Mouse (Mus musculus) thymus, postnatal 36 days (tissue): ENCODE measurements at regions not wholly inside any gene's neighbourhood (a gene's known extent, or its start where the extent isn't known, plus 50 kb on each side); places are given as distances from the start of the nearest gene placed in this dataset.

Experiments
- DNase-seq, 2 experiments: peaks; one replicate each; pipeline ENCODE4 v3.0.0; 2022; ENCODE audit warnings: mixed read lengths in 2 of 2

DNA sequence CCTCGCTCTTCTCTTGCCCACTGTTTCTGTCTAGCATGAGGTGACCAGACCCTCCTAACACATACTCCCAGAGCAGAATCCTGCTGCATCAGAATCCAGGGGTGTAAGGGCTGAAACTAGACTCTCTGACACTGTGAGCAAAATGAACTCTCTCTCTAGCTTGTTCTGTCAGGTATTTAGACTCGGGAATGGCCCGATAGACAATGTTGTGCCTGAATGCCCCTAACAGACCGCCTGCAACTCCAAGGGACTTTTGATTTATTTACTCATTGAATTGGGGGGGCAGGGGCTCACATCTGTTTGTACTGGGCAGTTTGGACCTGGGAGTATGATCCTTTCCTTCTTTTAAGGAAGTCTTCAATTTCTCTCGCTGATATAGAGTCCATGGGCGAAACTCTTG is 469.3 kb upstream of the Trpc7 start:
- DNase-seq, result no peak

DNA sequence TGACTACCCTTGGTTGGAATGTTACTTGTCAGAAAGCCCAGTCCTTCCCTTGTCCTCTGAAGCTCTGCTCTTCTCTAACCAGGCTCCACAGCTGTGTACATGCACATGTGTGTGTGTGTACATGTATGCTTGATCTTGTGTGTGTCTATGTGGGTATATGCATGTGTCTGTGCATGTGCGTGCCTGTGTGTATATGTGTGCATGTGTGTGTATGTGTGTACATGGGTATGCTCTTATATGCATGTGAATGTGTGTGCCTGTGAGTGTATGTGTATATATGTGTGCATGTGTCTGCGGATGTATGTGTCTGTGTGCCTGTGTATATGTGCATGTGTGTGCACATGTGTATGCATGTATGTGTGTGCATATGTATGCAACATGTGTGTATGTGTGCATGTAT is 468.6 kb upstream of the Trpc7 start:
- no peak for DNase-seq

DNA sequence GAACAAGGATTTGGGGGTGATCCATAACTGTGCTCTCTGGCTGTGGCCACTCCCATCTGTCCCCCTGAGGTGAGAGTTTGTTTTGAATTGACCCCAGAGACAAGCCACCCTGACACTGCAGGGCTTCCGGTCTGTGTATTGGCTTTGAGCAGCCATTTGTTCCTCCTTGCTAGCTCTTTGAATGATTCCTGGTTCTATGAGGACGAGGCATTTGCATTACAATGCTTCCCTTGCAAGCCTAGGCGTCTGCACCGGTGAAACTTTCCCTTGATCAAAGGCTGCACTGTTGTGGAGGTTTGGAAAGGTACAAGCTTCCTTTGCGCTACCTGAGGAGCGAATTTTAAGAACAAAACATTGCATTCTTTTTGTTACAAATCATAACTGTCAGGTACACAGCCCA is 466.8 kb upstream of the Trpc7 start:
- no peak for DNase-seq

DNA sequence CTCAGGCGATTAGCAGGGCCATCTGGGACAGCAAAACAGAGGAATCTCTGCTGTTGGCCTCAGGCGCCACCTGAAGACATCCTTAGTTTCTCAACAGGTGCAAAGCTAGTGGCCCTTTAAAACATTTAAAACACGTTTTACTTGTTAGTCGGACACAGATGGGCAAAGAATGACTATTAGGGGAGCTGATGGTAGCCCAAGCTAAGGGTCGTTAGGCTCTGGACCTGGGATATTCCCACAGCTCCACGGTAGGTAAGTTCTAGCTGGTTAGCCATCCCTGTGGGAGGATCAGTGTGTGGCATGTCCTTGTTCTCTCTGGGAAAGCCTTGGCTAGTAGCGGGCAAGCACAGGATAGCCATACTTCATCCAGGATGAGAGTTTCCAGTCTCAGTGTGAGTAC is 465.5 kb upstream of the Trpc7 start:
- no peak for DNase-seq

DNA sequence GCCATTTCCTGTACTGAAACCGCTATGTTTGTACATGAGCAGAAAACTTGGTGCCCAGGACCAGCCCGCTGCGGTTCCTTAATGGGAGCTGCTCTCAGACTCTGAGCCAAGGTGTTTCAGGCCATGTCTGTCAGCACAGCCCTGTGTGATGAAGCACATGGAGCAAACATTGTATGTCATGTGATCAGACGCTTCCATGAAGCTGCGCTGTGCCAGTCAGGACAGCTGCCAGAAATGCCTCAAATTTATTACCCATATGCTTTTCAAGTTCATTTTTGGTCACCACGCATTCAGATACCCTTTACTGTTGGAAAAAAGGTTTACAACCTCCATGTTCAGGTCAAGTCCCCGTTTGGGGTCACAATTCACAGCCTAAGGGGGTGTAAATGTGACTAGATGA is 458.8 kb upstream of the Trpc7 start:
- DNase-seq, result no peak

- no peak for DNase-seq
Observed at GRCm38 (mm10) chr13:57353976-57354375, 458.2 kb upstream of the Trpc7 start.

- no peak for DNase-seq
Observed at GRCm38 (mm10) chr13:57350828-57351227, 455.0 kb upstream of the Trpc7 start.

- DNase-seq, result no peak
Observed at GRCm38 (mm10) chr13:57338676-57339075, 442.9 kb upstream of the Trpc7 start.

- DNase-seq, result no peak
Observed at GRCm38 (mm10) chr13:57336596-57336995, 440.8 kb upstream of the Trpc7 start.

DNA sequence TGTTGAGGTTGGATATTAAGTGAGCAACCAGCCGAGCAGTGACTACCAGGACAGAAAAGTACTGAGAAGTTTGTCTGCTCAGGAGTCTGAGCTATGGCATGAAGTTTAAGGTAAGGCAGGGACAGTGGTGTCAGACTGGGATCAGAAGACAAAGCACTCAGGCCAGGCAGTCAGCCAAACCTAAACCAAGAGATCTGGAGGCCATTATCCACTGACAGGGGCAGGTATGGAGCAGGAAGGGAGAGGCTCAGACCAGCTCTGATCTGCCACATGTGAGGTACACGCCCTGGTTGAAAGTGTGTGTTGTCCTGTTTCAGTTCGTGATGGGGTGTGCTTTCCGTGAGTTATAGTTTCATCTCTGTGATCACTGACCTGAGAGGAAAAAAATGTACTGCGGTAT is 437.2 kb upstream of the Trpc7 start:
- no peak for DNase-seq

DNA sequence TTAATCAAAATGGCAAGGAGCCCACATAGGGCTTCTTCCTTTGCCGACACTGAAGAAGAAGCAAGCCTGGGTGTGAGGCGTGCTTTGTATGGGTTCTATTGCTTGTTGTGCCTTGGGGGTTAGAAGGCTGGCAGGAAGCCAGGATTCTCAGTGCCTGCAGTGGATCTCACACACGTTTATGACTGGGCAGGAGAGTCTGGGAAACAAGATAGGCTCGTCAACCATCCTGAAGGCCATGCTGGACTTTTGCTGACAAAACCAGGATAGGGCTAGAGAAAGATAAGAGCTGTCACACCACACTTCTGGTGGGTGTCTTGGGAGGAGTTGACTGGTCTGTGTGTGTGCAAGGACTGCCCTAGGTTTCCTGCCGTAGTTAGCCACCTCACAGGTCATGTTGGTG is 436.1 kb upstream of the Trpc7 start:
- no peak for DNase-seq

DNA sequence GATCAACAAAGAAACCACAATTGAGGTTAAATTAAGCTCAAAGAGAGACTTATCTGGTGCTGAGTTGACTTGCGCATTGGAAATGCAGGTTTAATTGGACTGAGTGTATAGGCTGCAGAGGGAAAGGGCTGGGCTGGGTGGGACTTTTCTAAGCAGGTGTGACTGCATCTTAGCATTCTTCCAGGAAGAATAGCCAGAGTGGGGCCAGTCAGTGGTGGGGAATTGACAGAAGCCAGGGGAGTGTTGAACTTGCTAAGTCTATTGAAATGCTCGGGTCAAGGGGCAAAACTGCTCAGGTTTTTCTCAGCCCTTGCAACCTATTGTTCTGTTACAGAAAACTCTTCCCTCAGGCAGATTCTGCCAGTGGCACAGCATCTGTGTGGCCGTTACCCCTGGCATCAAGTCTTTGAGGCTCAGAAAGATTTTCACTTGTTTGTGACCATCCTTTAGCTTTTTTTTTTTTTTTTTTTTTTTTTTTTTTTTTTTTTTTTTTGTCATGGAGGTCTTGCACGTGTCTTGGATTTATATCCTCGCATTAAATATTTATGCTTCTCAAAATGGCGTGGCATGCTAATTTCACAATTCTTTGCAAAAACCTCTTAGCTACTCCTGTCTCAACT is 429.6 kb upstream of the Trpc7 start:
- no peak for DNase-seq

GRCm38 (mm10) chr13:57316211-57317005 is 420.6 kb upstream of the Trpc7 start:
- DNase-seq, result no peak

- DNase-seq, result no peak
Observed at GRCm38 (mm10) chr13:57314512-57314911, 418.7 kb upstream of the Trpc7 start.

DNA sequence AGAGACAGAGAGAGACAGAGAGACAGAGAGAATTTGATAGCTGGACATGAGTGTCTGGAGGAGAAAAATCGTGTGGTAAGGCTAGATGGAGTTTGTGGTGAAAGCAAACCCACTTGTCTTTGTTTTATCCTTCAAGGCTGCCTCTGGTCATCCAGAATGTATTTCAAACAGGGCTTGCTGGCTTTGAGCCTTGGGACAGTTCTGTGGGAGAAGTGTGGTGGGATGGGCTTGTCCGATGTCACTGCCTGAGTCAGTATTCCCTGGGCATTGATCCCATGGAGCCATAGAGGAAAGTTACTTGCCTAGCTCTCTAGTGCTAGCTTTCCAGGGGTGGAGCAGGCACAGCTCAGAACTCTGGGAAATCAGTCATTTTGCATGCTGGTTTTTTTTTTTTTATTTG is 417.9 kb upstream of the Trpc7 start:
- DNase-seq, result no peak

DNA sequence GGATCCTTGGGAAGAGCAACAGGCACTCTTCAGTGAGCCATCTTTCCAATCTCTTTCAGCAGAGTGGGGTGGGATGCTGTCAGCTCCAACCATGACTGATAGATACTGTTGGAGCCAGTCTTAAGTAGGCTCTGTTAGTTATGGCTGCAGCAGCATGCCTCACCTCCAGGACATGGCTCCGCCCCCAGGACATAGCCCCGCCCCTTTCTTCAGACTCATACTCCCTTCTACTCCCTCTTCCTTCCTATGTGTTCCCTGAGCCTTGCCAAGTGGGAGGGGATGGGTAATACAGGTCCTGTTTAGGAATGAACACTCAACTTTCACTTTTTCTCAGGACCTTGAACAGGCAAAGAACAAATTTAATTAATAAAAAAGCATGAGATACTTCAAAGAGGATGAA is 415.4 kb upstream of the Trpc7 start:
- no peak for DNase-seq

- no peak for DNase-seq
Observed at GRCm38 (mm10) chr13:57309618-57310017, 413.8 kb upstream of the Trpc7 start.

GRCm38 (mm10) chr13:57307971-57308903 is 412.4 kb upstream of the Trpc7 start:
- no peak for DNase-seq

DNA sequence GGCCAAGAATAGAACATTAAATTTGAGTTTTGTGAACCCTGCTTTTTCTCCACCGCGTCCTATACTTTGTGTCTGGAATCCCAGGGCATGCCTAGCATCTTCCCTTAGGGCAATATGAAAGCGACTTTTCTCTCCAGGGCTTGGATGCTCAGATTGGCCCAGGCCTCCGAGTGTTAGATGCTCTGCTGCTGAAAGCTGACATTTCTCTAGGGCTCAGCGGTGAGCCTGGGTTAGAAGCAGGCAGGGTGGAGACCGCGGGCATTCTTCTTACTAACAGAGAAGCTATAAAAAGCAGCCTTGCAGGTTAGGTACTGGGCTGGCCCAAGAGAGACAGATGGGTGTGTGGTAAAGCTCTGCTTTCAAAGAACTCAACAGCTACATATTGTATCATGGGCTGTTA is 409.8 kb upstream of the Trpc7 start:
- DNase-seq, result no peak

- no peak for DNase-seq
Observed at GRCm38 (mm10) chr13:57303805-57304204, 408.0 kb upstream of the Trpc7 start.

GRCm38 (mm10) chr13:57291737-57292490 is 396.1 kb upstream of the Trpc7 start:
- DNase-seq, result no peak

DNA sequence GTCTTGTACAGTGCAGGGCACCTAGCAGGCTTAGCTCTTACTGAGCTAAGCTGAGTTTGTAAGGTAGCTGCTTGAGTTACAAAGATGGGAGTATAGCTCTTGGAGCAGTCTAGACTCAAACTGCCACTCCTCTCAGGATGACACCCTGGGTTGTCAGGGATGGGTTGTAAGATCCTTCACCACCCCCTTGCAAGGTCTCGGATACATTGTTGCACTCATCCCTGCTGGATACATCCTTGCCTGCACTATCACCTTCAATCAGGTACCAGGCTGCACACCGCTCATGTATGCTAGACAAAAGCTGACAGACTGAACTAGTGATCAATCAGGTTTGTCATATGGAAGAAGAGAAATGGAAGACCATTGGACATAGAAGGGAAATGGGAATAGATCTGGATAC is 390.4 kb upstream of the Trpc7 start:
- no peak for DNase-seq

DNA sequence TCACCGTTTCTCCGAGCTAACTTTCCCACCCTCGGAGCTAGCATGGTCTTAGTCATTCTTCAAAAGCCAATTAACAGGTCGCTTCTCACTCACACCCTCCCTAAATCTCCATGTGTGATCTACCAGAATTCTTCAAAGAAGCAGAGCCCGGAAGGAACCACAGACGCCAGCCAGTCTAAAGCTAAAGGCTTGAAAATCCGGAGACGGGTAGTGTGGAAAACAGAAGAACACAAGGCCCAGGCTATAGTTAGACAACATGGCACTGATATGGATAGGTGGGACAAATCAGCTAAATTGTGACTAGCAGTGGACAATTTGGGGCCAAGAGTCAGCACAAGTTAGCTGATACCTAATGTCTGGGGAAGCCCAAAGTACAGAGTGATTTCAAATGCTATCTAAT is 387.0 kb upstream of the Trpc7 start:
- DNase-seq, result no peak
